Mouse (Mus musculus): ENCODE data around the gene Clk3. TPM values are rescaled to one million over a fixed set of nuclear protein-coding genes. Genes with fewer than 3 reads are reported as not detected.

The Clk3 gene
- 41.9 and 49.1 TPM in 2 replicates for polyA plus RNA-seq (2012; rRNA removed; ENCODE audit: low replicate concordance)

GRCm38 (mm10) chr9:57765364-57766351 lies at the start of gene Clk3:
TSS of gene Clk3 (minus strand) at chr9:57765860.

DNA sequence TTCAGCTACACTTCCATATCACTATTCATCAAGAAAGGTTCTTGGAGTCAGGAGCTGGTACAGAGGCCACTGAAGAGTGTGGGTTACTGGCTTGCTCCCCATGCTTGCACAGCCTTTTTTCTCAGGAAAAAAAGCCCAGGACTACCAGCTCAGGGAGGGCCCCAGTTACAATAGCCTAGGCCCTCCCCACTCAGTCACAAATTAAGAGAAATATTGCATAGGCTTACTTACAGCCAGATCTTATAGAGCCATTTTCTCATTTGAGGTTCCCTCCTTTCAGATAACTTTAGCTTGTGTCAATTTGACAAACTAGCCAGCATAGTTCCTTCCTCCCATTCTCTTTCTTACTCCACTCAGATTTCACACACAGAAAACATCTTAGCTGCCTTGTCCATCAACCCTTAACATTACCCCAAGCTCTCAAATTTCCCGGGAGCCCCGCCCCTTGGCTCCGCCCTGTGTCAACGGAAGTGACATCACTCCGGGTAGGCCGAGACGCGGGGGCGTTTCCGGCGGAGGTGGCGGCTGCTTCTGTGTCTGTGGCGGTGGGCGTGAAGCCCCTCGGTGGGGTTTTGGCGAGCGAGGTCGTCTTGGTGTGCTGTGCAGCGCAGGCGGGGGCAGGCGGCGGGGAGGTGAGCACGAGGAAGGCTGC lies 57.5 kb downstream of the Clk3 start, which contains the start of gene Edc3:
Gene Edc3, plus strand, starts transcription at position 473 of the 652 bp plus-strand sequence.

Other genes starting within 250 kb of the Clk3 start
- gene Cox5a, start 244.6 kb downstream of the Clk3 start, polyA plus RNA-seq (2012; rRNA removed; ENCODE audit: low replicate concordance) = 1,517 and 2,988 TPM in 2 replicates
- gene Fam219b, start 228.3 kb downstream of the Clk3 start, polyA plus RNA-seq (2012; rRNA removed; ENCODE audit: low replicate concordance) = 5.5 and 9.4 TPM in 2 replicates
- 49.8 and 96.3 TPM in 2 replicates for gene Mpi, start 213.1 kb downstream of the Clk3 start, polyA plus RNA-seq (2012; rRNA removed; ENCODE audit: low replicate concordance)
- gene Scamp2, start 204.9 kb downstream of the Clk3 start, polyA plus RNA-seq (2012; rRNA removed; ENCODE audit: low replicate concordance) = 141 and 204 TPM in 2 replicates
- gene Ulk3, start 176.4 kb downstream of the Clk3 start, polyA plus RNA-seq (2012; rRNA removed; ENCODE audit: low replicate concordance) = 14.0 and 14.6 TPM in 2 replicates
- not detected in 2 replicates for gene Cplx3, start 159.6 kb downstream of the Clk3 start, polyA plus RNA-seq (2012; rRNA removed; ENCODE audit: low replicate concordance)
- gene Lman1l, start 145.1 kb downstream of the Clk3 start, polyA plus RNA-seq (2012; rRNA removed; ENCODE audit: low replicate concordance) = not detected in 2 replicates
- gene Csk, start 112.2 kb downstream of the Clk3 start, polyA plus RNA-seq (2012; rRNA removed; ENCODE audit: low replicate concordance) = 59.9 and 96.3 TPM in 2 replicates
- 0.60 TPM in 1 of 2 replicates, not detected in the other for gene Cyp1a2, start 82.2 kb downstream of the Clk3 start, polyA plus RNA-seq (2012; rRNA removed; ENCODE audit: low replicate concordance)
- gene Cyp1a1, start 77.9 kb downstream of the Clk3 start, polyA plus RNA-seq (2012; rRNA removed; ENCODE audit: low replicate concordance) = 4.5 and 47.1 TPM in 2 replicates
- 6.1 and 6.2 TPM in 2 replicates for gene Edc3, start 57.3 kb downstream of the Clk3 start, polyA plus RNA-seq (2012; rRNA removed; ENCODE audit: low replicate concordance)
- gene Arid3b, start 70.9 kb upstream of the Clk3 start, polyA plus RNA-seq (2012; rRNA removed; ENCODE audit: low replicate concordance) = 7.4 and 7.8 TPM in 2 replicates
- 147 and 182 TPM in 2 replicates for gene Ubl7, start 145.1 kb upstream of the Clk3 start, polyA plus RNA-seq (2012; rRNA removed; ENCODE audit: low replicate concordance)
- gene Sema7a, start 174.3 kb upstream of the Clk3 start, polyA plus RNA-seq (2012; rRNA removed; ENCODE audit: low replicate concordance) = 26.4 and 43.2 TPM in 2 replicates
- gene Cyp11a1, start 240.6 kb upstream of the Clk3 start, polyA plus RNA-seq (2012; rRNA removed; ENCODE audit: low replicate concordance) = 0.57 and 1.1 TPM in 2 replicates